Mouse (Mus musculus): ENCODE results near the gene Odf2. TPM values are rescaled to one million over a fixed set of nuclear protein-coding genes. Genes with fewer than 3 reads are reported as not detected.

Gene Odf2
- polyA plus RNA-seq (2021; fragmentation: Nextera tagmentation) = 20.4 and 21.1 TPM in 2 replicates
- long read RNA-seq, experiment 1, transcript Odf2-203 (17 exons, 2,305 nt) = major isoform, 6 of 45 reads
- long read RNA-seq, experiment 1, partial matches to known transcripts = 12 of 45 reads
- long read RNA-seq, experiment 1, other reads (novel, unspliced or antisense) = 21 of 45 reads
- long read RNA-seq, experiment 2, transcript Odf2-211 (16 exons, 2,249 nt) = minor isoform, 12 of 218 reads
- long read RNA-seq, experiment 2, transcript Odf2-204 (21 exons, 3,826 nt) = minor isoform, 37 of 218 reads
- long read RNA-seq, experiment 2, transcript Odf2-203 (17 exons, 2,305 nt) = major isoform, 38 of 218 reads
- long read RNA-seq, experiment 2, partial matches to known transcripts = 54 of 218 reads
- long read RNA-seq, experiment 2, other reads (novel, unspliced or antisense) = 74 of 218 reads

DNA sequence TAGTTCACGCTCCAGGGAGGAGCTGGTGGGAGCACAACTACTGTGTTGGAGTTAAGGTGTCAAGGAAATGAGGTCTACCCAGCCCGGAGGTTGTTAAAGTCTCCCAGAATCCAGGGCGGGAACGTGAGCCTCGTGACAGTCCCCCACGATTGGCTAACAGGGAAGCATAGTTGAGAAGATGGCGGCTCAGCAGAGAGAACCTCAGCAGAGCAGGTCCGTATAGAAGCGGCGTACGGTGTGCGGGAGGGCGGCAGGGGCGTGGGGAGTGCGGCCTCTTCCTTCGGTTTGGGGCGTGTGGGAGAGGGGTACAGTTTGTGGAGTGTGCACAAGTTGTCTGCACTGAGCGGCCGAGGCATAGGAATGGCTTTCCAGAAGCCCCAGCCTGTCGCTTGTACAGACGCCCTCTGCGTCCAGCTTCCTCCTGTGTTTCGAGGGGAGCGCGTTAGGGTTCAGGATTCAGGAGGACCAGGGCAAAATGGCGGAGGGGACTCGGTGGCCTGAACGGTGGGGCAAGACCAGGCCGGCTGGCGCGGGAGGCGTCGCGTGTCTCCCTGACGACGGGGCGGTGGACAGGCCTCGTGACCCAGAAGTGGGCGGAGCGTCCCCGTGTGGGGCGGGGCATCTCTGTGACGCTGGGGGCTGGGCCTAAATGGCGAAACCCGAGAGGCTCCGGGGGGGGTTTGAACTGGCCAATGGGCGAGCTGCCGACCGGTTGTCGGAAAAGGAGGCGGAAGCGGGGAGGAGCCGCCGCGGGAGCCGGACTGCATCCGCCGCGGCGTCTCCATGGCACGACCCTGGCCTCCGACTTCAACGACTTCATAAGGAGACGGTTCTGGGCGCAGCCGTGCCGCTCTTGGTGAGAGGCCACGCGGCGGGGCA lies at the start of gene Odf2:
TSS of gene Odf2 (plus strand) at position 156 of the 879 bp plus-strand sequence.

DNA sequence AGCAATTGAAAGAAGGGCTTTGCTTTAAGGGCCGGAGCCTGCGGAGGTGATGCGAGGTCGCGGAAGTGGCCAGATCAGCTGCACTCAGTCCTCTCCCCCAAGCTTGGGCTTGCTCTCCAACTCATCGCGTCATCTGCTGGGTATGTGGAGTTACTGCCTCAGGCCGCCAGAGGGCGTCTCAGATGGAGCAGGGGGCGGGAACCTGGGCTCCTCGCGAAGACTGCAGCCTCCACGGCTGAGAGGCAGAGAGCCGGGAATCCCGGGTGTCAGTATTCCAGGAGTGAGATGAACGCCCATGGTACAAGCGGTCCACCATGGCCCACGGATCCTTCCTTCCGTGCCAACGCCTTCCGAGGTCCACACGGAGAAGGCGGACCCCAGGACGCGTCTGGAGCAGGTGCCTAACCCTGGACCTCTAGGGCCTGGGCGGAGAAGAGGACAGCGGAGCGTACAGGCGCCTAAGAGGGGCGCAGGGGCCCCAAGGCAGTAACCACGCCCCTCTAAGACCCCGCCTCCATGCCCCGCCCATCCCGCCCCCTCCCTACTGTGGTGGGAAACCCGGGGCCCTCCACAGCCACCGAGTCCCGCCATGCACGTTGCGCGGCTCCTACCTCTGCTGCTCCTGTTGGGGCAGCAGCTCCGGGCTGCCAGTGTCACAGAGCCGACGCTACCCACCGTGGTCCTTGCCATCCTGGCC lies 19.9 kb upstream of the Odf2 start, which contains the start of gene Cercam:
TSS of gene Cercam (plus strand) at position 216 of the 697 bp plus-strand sequence.

DNA sequence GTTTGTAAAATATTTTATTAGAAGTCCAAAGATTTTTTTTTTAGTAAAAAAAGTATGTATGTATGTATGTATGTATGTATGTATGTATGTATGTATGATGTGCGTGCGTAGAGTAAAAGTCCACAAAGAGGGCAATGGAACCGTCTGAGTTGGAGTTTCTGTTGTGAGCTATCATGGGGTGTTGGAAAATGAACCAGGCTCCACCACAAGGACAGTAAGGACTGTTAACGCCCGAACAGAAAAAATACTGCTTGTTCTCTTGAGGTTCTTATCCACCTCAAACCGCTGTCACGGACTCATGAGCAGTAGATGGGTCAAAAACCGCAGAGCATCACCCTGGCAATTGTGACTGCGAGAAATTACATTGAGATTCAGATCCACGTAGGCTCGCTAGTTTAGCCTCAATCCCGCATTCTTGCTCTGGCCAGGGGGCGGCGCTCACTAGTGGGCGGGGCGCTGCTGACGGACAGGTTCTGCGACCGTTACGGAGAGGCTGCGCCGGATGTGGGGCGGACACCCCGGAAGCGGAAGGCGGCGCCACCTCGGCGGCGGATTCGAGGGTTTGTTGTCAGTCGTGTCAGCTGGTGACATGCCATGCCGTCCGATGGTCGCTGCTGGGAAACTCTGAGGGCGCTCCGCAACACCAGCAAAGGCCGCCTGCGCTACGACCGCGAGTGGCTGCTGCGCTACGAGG lies 46.0 kb downstream of the Odf2 start, which contains the start of gene Gle1:
TSS of gene Gle1 (plus strand) at position 521 of the 694 bp plus-strand sequence.

DNA sequence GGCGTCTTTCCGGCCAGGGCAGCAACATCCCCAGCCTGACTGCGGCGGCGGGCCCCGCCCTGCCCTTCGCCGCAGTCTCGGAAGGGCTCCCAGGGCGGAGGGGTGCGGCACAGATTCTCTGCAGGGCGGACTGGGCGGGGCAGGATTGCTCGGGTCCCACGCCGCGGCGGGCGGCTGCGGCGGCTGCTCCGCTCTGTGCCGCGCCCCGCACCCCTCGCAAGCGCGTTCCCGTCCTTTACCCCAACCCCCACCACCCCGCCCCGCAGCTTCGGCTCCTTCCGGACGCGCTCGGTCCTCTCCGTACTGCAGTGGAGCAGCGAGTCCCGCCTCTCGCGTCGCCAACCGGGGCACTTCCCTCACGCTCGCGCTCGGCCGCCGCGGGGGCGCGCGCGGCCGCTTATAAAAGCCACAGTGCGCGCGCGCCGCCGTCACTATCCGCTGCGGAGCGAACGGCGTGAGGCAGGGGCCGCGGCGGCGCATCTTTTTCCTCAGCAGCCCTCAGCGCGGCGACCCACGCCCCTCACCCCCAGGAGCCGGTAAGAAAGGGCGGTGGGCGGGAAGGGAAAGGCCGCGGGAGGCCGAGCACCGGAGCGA lies 76.3 kb downstream of the Odf2 start, which contains the start of gene Sptan1:
TSS of gene Sptan1 (plus strand) at position 311 of the 594 bp plus-strand sequence.

Small RNA genes lying within 50 kb of the gene (microRNA-seq; reads per million reads assigned to microRNA genes)
- not detected for gene Mir219a-2
- not detected for gene Mir219b

Other genes starting within 250 kb of the Odf2 start
- gene Gm13420, start 137.5 kb upstream of the Odf2 start, polyA plus RNA-seq (2021; fragmentation: Nextera tagmentation) = 0.21 and 0.73 TPM in 2 replicates
- gene Gm13547, start 129.9 kb upstream of the Odf2 start, polyA plus RNA-seq (2021; fragmentation: Nextera tagmentation) = not detected in 2 replicates
- gene Coq4, start 101.7 kb upstream of the Odf2 start, polyA plus RNA-seq (2021; fragmentation: Nextera tagmentation) = 36.6 and 40.7 TPM in 2 replicates
- gene Trub2, start 100.7 kb upstream of the Odf2 start, polyA plus RNA-seq (2021; fragmentation: Nextera tagmentation) = 12.7 and 13.2 TPM in 2 replicates
- 13.8 and 14.8 TPM in 2 replicates for gene Slc27a4, start 86.6 kb upstream of the Odf2 start, polyA plus RNA-seq (2021; fragmentation: Nextera tagmentation)
- 1.6 and 3.3 TPM in 2 replicates for gene Urm1, start 69.1 kb upstream of the Odf2 start, polyA plus RNA-seq (2021; fragmentation: Nextera tagmentation)
- 3.3 and 3.5 TPM in 2 replicates for gene Cercam, start 20.1 kb upstream of the Odf2 start, polyA plus RNA-seq (2021; fragmentation: Nextera tagmentation)
- 30.3 and 35.1 TPM in 2 replicates for gene Gle1, start 46.2 kb downstream of the Odf2 start, polyA plus RNA-seq (2021; fragmentation: Nextera tagmentation)
- 177 and 197 TPM in 2 replicates for gene Sptan1, start 76.3 kb downstream of the Odf2 start, polyA plus RNA-seq (2021; fragmentation: Nextera tagmentation)
- 39.2 and 40.9 TPM in 2 replicates for gene Wdr34, start 159.7 kb downstream of the Odf2 start, polyA plus RNA-seq (2021; fragmentation: Nextera tagmentation)
- 164 and 217 TPM in 2 replicates for gene Set, start 168.2 kb downstream of the Odf2 start, polyA plus RNA-seq (2021; fragmentation: Nextera tagmentation)
- gene Pkn3, start 188.5 kb downstream of the Odf2 start, polyA plus RNA-seq (2021; fragmentation: Nextera tagmentation) = 0.34 and 0.40 TPM in 2 replicates
- 22.1 and 28.3 TPM in 2 replicates for gene Zdhhc12, start 204.4 kb downstream of the Odf2 start, polyA plus RNA-seq (2021; fragmentation: Nextera tagmentation)
- 13.4 and 14.0 TPM in 2 replicates for gene Zer1, start 235.4 kb downstream of the Odf2 start, polyA plus RNA-seq (2021; fragmentation: Nextera tagmentation)
- gene Tbc1d13, start 244.5 kb downstream of the Odf2 start, polyA plus RNA-seq (2021; fragmentation: Nextera tagmentation) = 19.4 and 23.7 TPM in 2 replicates

Data from layer of hippocampus, adult 6 months (tissue).